In the genomic region with DNA sequence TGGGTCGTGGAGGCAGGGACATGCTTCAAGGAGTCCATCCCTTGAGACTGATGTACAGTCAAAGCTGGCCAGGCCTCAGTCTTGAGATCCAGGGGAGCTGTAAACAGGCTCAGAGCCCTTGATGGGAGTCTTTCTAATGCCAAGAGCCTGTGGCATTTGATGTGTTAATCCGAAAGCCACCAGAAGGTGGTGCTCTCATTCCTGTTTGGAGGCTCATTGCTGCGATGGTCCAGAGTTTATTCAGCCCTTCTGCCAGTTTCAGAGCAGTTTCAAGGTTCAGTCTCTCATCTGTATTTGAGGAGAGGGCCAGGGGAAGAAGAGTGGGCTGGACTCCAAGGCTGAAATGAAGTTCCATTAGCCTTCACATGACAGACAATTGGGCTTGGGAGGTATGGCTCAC, we compare ENCODE assay signal across 10 mouse cellular contexts.
DNase-seq lines count a peak whose midpoint lies in the region; ATAC-seq and TF ChIP-seq lines count a peak whose summit lies in the region.
"Had no signal": no experiment of that assay in that cellular context is flagged by ENCODE, and none has a peak within 500 bp of the region (broad histone marks: within the 10 kb centered on the region; RNA-seq: fewer than 3 reads in every experiment).

No protein-coding gene starts in this region.

- 10% methylated on average over 3 of the region's 3 CpGs for WGBS in heart, adult 2 months
- 6% methylated on average over 3 of the region's 3 CpGs for WGBS in heart, embryonic 12.5 days
- WGBS in embryonic facial prominence, embryonic 10.5 days, result 8% methylated on average over 3 of the region's 3 CpGs
- 9% methylated on average over 3 of the region's 3 CpGs for WGBS in midbrain, embryonic 11.5 days
- WGBS in stomach, postnatal 0 days, result 14% methylated on average over 3 of the region's 3 CpGs

- no peaks in the 10 kb centered on the region for H3K36me3 ChIP-seq in heart, adult 2 months (ENCODE audit: control insufficient read depth, insufficient read depth, low read length)
- H3K36me3 ChIP-seq in heart, embryonic 12.5 days, result no peaks in the 10 kb centered on the region
- H3K36me3 ChIP-seq in embryonic facial prominence, embryonic 10.5 days (replicated peaks), result no peaks in the 10 kb centered on the region
- H3K36me3 ChIP-seq in midbrain, embryonic 11.5 days (ENCODE audit: control insufficient read depth, insufficient read depth, low read length), result no peaks in the 10 kb centered on the region
- no peaks in the 10 kb centered on the region for H3K36me3 ChIP-seq in stomach, postnatal 0 days (ENCODE audit: control insufficient read depth, insufficient read depth, low read length)
- H3K36me3 ChIP-seq: G1E; limb, embryonic 13.5 days had no signal

- no peak for ATAC-seq in heart, embryonic 12.5 days (ENCODE audit: insufficient number of reproducible peaks, low FRiP score)
- peak; percentile 49 to 67; a peak in 3 of 4 replicates for ATAC-seq in hematopoietic stem cell, adult 5-6 weeks (replicated peaks in 1 of 2; ENCODE audit: insufficient read depth in 1 of 2, low FRiP score in 2 of 2, low TSS enrichment in 1 of 2, low read depth in 1 of 2, poor library complexity in 2 of 2, severe bottlenecking in 2 of 2)
- 0 out of 2 replicates have a peak, but pooled peaks have one; percentile 33 for ATAC-seq in midbrain, embryonic 11.5 days (ENCODE audit: low FRiP score)
- ATAC-seq in stomach, postnatal 0 days (ENCODE audit: low FRiP score, low TSS enrichment), result no peak

- intact Hi-C loops in heart, adult 2 months (cut with DNase I), result loop anchor here (2.0 kb wide), 1 partner anchor 184 kb away; no protein-coding TSS in a partner anchor

- DNase-seq in heart, adult 2 months, result peak; percentile 30 to 67
- peak; percentile 56 to 57 for DNase-seq in adrenal gland, postnatal 36 days
- peak; percentile 67 for DNase-seq in embryonic facial prominence, embryonic 10.5 days (ENCODE audit: low spot score)
- DNase-seq in layer of hippocampus, postnatal 36 days, result peak; percentile 72 to 83
- DNase-seq in midbrain, embryonic 11.5 days (ENCODE audit: low spot score, missing footprints), result peak; percentile 97
- peak; percentile 70 for DNase-seq in stomach, postnatal 0 days (ENCODE audit: low spot score)

- no peaks in the 10 kb centered on the region for H3K4me1 ChIP-seq in heart, adult 2 months (ENCODE audit: control insufficient read depth, insufficient read depth, low read length)
- no peaks in the 10 kb centered on the region for H3K4me1 ChIP-seq in heart, embryonic 12.5 days (replicated peaks)
- no peaks in the 10 kb centered on the region for H3K4me1 ChIP-seq in embryonic facial prominence, embryonic 10.5 days
- no peaks in the 10 kb centered on the region for H3K4me1 ChIP-seq in midbrain, embryonic 11.5 days (ENCODE audit: control insufficient read depth, insufficient read depth, low read length)
- no peaks in the 10 kb centered on the region for H3K4me1 ChIP-seq in stomach, postnatal 0 days (replicated peaks; ENCODE audit: control insufficient read depth, insufficient read depth)
- H3K4me1 ChIP-seq: limb, embryonic 13.5 days had no signal

- TF ChIP-seq POLR2A in heart, adult 2 months (IDR thresholded peaks at IDR 0.05; ENCODE audit: insufficient read depth, low read depth, low read length), result no peak

- H3K27me3 ChIP-seq in heart, adult 2 months (ENCODE audit: control insufficient read depth, insufficient read depth, low read length), result no peaks in the 10 kb centered on the region
- H3K27me3 ChIP-seq in heart, embryonic 12.5 days (replicated peaks), result peaks cover 45% of the 10 kb centered on the region
- peaks cover 10% of the 10 kb centered on the region for H3K27me3 ChIP-seq in embryonic facial prominence, embryonic 10.5 days (replicated peaks; ENCODE audit: low read depth, poor library complexity, severe bottlenecking)
- H3K27me3 ChIP-seq in midbrain, embryonic 11.5 days (ENCODE audit: control insufficient read depth, insufficient read depth, low read length), result no peaks in the 10 kb centered on the region
- H3K27me3 ChIP-seq in stomach, postnatal 0 days (ENCODE audit: control insufficient read depth, insufficient read depth, low read length), result no peaks in the 10 kb centered on the region

- no peak overlapping the region for H3K4me3 ChIP-seq in heart, adult 2 months
- no peak overlapping the region for H3K4me3 ChIP-seq in heart, embryonic 12.5 days
- no peak overlapping the region for H3K4me3 ChIP-seq in embryonic facial prominence, embryonic 10.5 days
- H3K4me3 ChIP-seq in midbrain, embryonic 11.5 days (ENCODE audit: low read depth, low read length), result no peak overlapping the region
- H3K4me3 ChIP-seq in stomach, postnatal 0 days (ENCODE audit: low read depth, low read length), result no peak overlapping the region
- H3K4me3 ChIP-seq: limb, embryonic 13.5 days had no signal

- H3K27ac ChIP-seq in heart, adult 2 months, result no peak overlapping the region
- H3K27ac ChIP-seq in heart, embryonic 12.5 days (ENCODE audit: poor library complexity, severe bottlenecking), result no peak overlapping the region
- no peak overlapping the region for H3K27ac ChIP-seq in embryonic facial prominence, embryonic 10.5 days (replicated peaks)
- H3K27ac ChIP-seq in midbrain, embryonic 11.5 days (ENCODE audit: low read depth, low read length), result no peak overlapping the region
- no peak overlapping the region for H3K27ac ChIP-seq in stomach, postnatal 0 days (replicated peaks)
- H3K27ac ChIP-seq: limb, embryonic 13.5 days had no signal

- TF ChIP-seq EP300 in heart, adult 2 months (IDR thresholded peaks at IDR 0.05; ENCODE audit: insufficient read depth, low read depth, low read length), result no peak
- no peak for TF ChIP-seq EP300 in stomach, postnatal 0 days (optimal IDR thresholded peaks at IDR 0.05)

- H3K9me3 ChIP-seq in heart, embryonic 12.5 days (replicated peaks), result no peaks in the 10 kb centered on the region
- H3K9me3 ChIP-seq in embryonic facial prominence, embryonic 10.5 days, result no peaks in the 10 kb centered on the region
- no peaks in the 10 kb centered on the region for H3K9me3 ChIP-seq in midbrain, embryonic 11.5 days (ENCODE audit: control insufficient read depth, low read length)
- no peaks in the 10 kb centered on the region for H3K9me3 ChIP-seq in stomach, postnatal 0 days (ENCODE audit: control insufficient read depth, low read length)
- H3K9me3 ChIP-seq: limb, embryonic 13.5 days had no signal

- no peaks in the 10 kb centered on the region for H3K79me2 ChIP-seq in heart, adult 2 months (replicated peaks; ENCODE audit: control insufficient read depth, insufficient read depth, low read length)

- no peak overlapping the region for H3K9ac ChIP-seq in heart, adult 2 months (ENCODE audit: low read depth, low read length)
- no peak overlapping the region for H3K9ac ChIP-seq in heart, embryonic 12.5 days
- H3K9ac ChIP-seq in midbrain, embryonic 11.5 days (ENCODE audit: low read length), result no peak overlapping the region
- no peak overlapping the region for H3K9ac ChIP-seq in stomach, postnatal 0 days (ENCODE audit: low read length)
- H3K9ac ChIP-seq: limb, embryonic 13.5 days had no signal

- TF ChIP-seq CTCF in heart, adult 2 months (IDR thresholded peaks at IDR 0.05), result peak; percentile 76
- peak; percentile 93 for TF ChIP-seq CTCF in stomach, postnatal 0 days (IDR thresholded peaks at IDR 0.05; ENCODE audit: low read depth)

- H3K4me2 ChIP-seq in heart, embryonic 12.5 days, result no peak overlapping the region
- H3K4me2 ChIP-seq in midbrain, embryonic 11.5 days, result no peak overlapping the region
- H3K4me2 ChIP-seq in stomach, postnatal 0 days (replicated peaks; ENCODE audit: low read depth), result no peak overlapping the region
- H3K4me2 ChIP-seq: limb, embryonic 13.5 days had no signal

Comparison
In these comparisons a context has a peak if more than half of its experiments do, and no peak if none do; other contexts are left out.
1. ATAC-seq: peak in hematopoietic stem cell, adult 5-6 weeks (2 of 2) and midbrain, embryonic 11.5 days (single experiment); none in heart, embryonic 12.5 days (single experiment) and stomach, postnatal 0 days (single experiment).
2. Peak in every context shown above with its lines, with median percentiles within 50 percentile points of each other: DNase-seq.